Mouse (Mus musculus) MEL (cell line): ENCODE measurements around the gene Abca5. TPM values are rescaled to one million over a fixed set of nuclear protein-coding genes. Genes with fewer than 3 reads are reported as not detected.

Experiments
- DNase-seq: peaks from one replicate; pipeline ENCODE4 v3.0.0; 2011; ENCODE audit warnings: low read depth, low spot score
- H3K27ac ChIP-seq: 2 replicates; pipeline ENCODE4 v1.5.1; 2012; ENCODE audit warnings: low read depth, mild to moderate bottlenecking, control low read depth, low read length, moderate library complexity; ENCODE audit not compliant: control insufficient read depth
- H3K27me3 ChIP-seq, 2 experiments: fragments of 150-350 bp in 1 of 2; sonication (generic) in 1 of 2; 2 replicates each; pipeline ENCODE4 v1.6.1; 2012; ENCODE audit warnings: low read length in 2 of 2, mild to moderate bottlenecking in 2 of 2, improper control_type of control experiment in 1 of 2, moderate library complexity in 1 of 2; ENCODE audit not compliant: insufficient read depth in 2 of 2, control insufficient read depth in 1 of 2
- H3K36me3 ChIP-seq, 2 experiments: 2 replicates each; pipeline ENCODE4 v1.6.1; 2012 to 2014; ENCODE audit warnings: low read length in 2 of 2, improper control_type of control experiment in 1 of 2, inconsistent platforms in 1 of 2, mild to moderate bottlenecking in 1 of 2; ENCODE audit not compliant: insufficient read depth in 2 of 2, control insufficient read depth in 1 of 2
- H3K4me1 ChIP-seq, 2 experiments: fragments of 150-350 bp in 1 of 2; sonication (generic) in 1 of 2; 2 replicates each; pipeline ENCODE4 v1.6.1; 2012; ENCODE audit warnings: low read length in 2 of 2, improper control_type of control experiment in 1 of 2, mild to moderate bottlenecking in 1 of 2; ENCODE audit not compliant: insufficient read depth in 2 of 2, control insufficient read depth in 1 of 2
- H3K4me3 ChIP-seq, 2 experiments: fragments of 150-350 bp in 1 of 2; sonication (generic) in 1 of 2; 2 replicates each; pipeline ENCODE4 v1.5.1; 2012; ENCODE audit warnings: low read depth in 2 of 2, low read length in 2 of 2, mild to moderate bottlenecking in 2 of 2, moderate library complexity in 2 of 2, control low read depth in 1 of 2, improper control_type of control experiment in 1 of 2; ENCODE audit not compliant: control insufficient read depth in 1 of 2, insufficient read depth in 1 of 2
- H3K79me2 ChIP-seq: 2 replicates; pipeline ENCODE4 v1.6.1; 2012; ENCODE audit warnings: mild to moderate bottlenecking, low read length, moderate library complexity; ENCODE audit not compliant: control insufficient read depth, poor library complexity, insufficient read depth
- H3K9ac ChIP-seq: 2 replicates; pipeline ENCODE4 v1.6.1; 2012; ENCODE audit warnings: low read depth, mild to moderate bottlenecking, control low read depth, low read length, moderate library complexity; ENCODE audit not compliant: control insufficient read depth, poor library complexity, severe bottlenecking
- H3K9me3 ChIP-seq: fragments of 150-350 bp; sonication (generic); replicated peaks from 2 replicates; pipeline ENCODE4 v1.6.1; 2012; ENCODE audit warnings: mild to moderate bottlenecking, low read length, improper control_type of control experiment, moderate library complexity; ENCODE audit not compliant: insufficient read depth
- E2F4 ChIP-seq: IDR thresholded peaks from 2 replicates; pipeline ENCODE4 v1.6.1; 2011; ENCODE audit warnings: low read depth, low read length, improper control_type of control experiment, borderline replicate concordance
- EP300 ChIP-seq, 2 experiments: IDR thresholded peaks; 2 replicates each; pipeline ENCODE4 v1.6.1; 2011; ENCODE audit warnings: improper control_type of control experiment in 2 of 2, low read length in 2 of 2, low read depth in 1 of 2, mild to moderate bottlenecking in 1 of 2
- HCFC1 ChIP-seq: IDR thresholded peaks from 2 replicates; pipeline ENCODE4 v1.6.1; 2012; ENCODE audit warnings: low read depth, mild to moderate bottlenecking, inconsistent platforms, low read length, improper control_type of control experiment, moderate library complexity
- MAZ ChIP-seq: IDR thresholded peaks from 2 replicates; pipeline ENCODE4 v1.6.1; 2012; ENCODE audit warnings: low read depth, mild to moderate bottlenecking, inconsistent platforms, low read length, improper control_type of control experiment
- MXI1 ChIP-seq: IDR thresholded peaks from 2 replicates; pipeline ENCODE4 v1.6.1; 2011; ENCODE audit warnings: mild to moderate bottlenecking, low read depth, low read length, improper control_type of control experiment
- MYB ChIP-seq: IDR thresholded peaks from 2 replicates; pipeline ENCODE4 v1.6.1; 2011; ENCODE audit warnings: mild to moderate bottlenecking, low read depth, low read length, improper control_type of control experiment
- NELFE ChIP-seq: IDR thresholded peaks from 2 replicates; pipeline ENCODE4 v1.6.1; 2011; ENCODE audit warnings: low read depth, low read length, improper control_type of control experiment
- POLR2AphosphoS5 ChIP-seq: IDR thresholded peaks from 2 replicates; pipeline ENCODE4 v1.6.1; 2012; ENCODE audit warnings: low read depth, borderline replicate concordance, mild to moderate bottlenecking, inconsistent platforms, low read length, moderate library complexity, mixed read lengths
- RCOR1 ChIP-seq: IDR thresholded peaks from 2 replicates; pipeline ENCODE4 v1.6.1; 2012; ENCODE audit warnings: low read depth, mild to moderate bottlenecking, inconsistent platforms, low read length, improper control_type of control experiment
- SIN3A ChIP-seq: IDR thresholded peaks from 2 replicates; pipeline ENCODE4 v1.6.1; 2012; ENCODE audit warnings: low read length, improper control_type of control experiment, inconsistent platforms
- USF1 ChIP-seq: IDR thresholded peaks from 2 replicates; pipeline ENCODE4 v1.6.1; 2014; ENCODE audit warnings: low read depth, mild to moderate bottlenecking, inconsistent platforms, low read length, improper control_type of control experiment, moderate library complexity
- ZC3H11A ChIP-seq: IDR thresholded peaks from 2 replicates; pipeline ENCODE4 v1.6.1; 2012; ENCODE audit warnings: low read depth, mild to moderate bottlenecking, inconsistent platforms, low read length, improper control_type of control experiment
- ZKSCAN1 ChIP-seq: IDR thresholded peaks from 2 replicates; pipeline ENCODE4 v1.6.1; 2012; ENCODE audit warnings: low read depth, mild to moderate bottlenecking, inconsistent platforms, low read length, improper control_type of control experiment, moderate library complexity
- polyA plus RNA-seq, 2 experiments: library from polyadenylated mRNA; stranded (reverse) in 1 of 2; unstranded in 1 of 2; fragments of >175 nt in 1 of 2; fragments of >200 nt in 1 of 2; gene quantifications; 2 replicates each; pipeline versions ENCODE4 v1.2.1 to v1.2.4; 2012; ENCODE audit warnings: low replicate concordance in 2 of 2, low read depth in 1 of 2; ENCODE audit not compliant: insufficient read length in 2 of 2, insufficient read depth in 1 of 2, missing spikeins in 1 of 2
- total RNA-seq: library from RNA; depleted of rRNA; stranded (reverse); fragments of 300-350 nt; gene quantifications from 2 replicates; pipeline ENCODE4 v1.2.3, GENCODE M21; 2012

Abca5 gene
- total and polyA plus RNA-seq, 3 experiments, result 0.35 to 0.78 TPM; not detected in 1

DNA sequence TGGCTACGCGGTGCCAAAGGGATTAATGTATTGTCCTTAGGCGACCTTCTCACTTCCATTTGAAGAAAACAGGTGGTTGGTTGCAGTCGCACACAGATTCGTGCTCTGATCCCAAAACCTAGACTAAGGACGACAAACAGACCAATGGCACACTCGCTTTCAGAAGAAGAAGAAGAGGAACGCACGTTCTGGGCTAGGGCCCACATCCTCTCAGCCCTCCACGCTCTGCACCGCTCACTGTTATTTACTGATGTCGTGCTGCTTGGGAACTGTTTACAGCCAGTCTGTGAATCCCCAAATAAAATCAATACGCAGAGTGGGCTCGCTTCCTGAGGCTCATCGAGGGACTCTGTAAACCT, 42.8 kb upstream of the Abca5 start:
- H3K79me2 ChIP-seq, result no peaks in the 10 kb centered on the region
- H3K27me3 ChIP-seq, result no peaks in the 10 kb centered on the region
- no peaks in the 10 kb centered on the region for H3K4me1 ChIP-seq
- no peaks in the 10 kb centered on the region for H3K9me3 ChIP-seq
- TF ChIP-seq E2F4, result no peak
- no peak for TF ChIP-seq NELFE
- no peak for TF ChIP-seq MAZ
- no peak for TF ChIP-seq SIN3A
- TF ChIP-seq RCOR1, result no peak
- no peak overlapping the region for H3K9ac ChIP-seq
- H3K4me3 ChIP-seq, result no peak overlapping the region
- H3K36me3 ChIP-seq, result no peaks in the 10 kb centered on the region
- H3K27ac ChIP-seq, result no peak overlapping the region
- DNase-seq, result no peak

DNA sequence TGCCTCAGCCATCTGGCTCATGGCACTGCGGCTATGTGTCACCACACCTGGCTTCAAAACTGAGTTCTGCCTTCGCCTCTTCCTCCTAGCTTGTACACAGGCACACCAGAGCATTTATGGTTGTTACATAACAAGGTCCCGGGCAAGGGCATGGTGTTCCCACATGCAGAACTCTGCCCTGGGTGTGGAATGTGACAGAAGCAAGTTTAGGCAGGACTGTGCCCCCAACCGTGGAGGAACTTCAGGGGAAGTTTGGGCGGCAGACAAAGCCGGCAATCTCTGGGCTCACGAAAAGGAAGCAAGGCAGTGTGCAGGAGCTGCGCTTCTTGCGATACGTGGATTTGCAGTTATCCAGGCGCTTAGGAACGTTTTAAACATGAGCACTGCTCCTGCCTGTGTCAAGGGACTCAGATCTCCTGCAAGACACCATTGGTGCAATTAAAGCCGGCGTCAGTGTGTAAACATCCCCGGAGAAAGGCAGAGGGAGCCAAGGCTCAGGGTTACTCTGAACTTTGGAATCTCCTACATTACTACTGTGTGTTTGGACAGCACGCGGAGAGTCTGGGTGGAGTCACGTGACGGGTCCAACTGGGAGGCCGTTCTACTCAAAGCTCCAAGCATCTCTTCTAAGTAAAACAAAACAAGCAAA, 42.3 kb upstream of the Abca5 start:
- H3K79me2 ChIP-seq, result no peaks in the 10 kb centered on the region
- H3K4me3 ChIP-seq, result peak overlapping the region; percentile 16 to 35; a peak in 2 of 4 replicates
- H3K27me3 ChIP-seq, result no peaks in the 10 kb centered on the region
- no peak overlapping the region for H3K27ac ChIP-seq
- peak; percentile 49 for DNase-seq
- no peaks in the 10 kb centered on the region for H3K4me1 ChIP-seq
- TF ChIP-seq USF1, result peak; percentile 81
- TF ChIP-seq ZKSCAN1, result no peak
- TF ChIP-seq EP300 (IDR thresholded peaks at IDR 0.05; ENCODE audit: low read depth in 1 of 2, low read length in 2 of 2), result no peak
- no peak for TF ChIP-seq POLR2AphosphoS5
- no peaks in the 10 kb centered on the region for H3K36me3 ChIP-seq
- no peaks in the 10 kb centered on the region for H3K9me3 ChIP-seq
- peak overlapping the region; percentile 19; the same call in 1 of the 2 replicates for H3K9ac ChIP-seq

DNA sequence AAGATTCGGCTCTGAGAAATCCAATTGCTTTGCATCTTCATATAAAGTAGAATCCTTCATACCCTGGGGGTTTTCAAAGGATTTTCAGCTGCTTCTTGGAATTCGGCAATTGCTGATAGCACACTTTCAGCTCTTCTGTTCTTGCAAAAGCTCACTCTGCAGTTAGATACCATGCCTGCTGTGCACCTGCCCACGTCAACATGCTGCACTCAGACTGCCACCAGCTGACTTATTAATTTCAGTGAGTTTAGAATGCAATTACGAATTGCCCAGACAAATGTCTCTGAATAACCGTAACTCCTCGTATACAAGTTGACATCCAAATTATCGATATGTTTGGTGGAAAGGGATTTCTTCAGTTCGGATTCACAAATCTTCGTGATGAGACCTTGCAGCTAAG, 36.5 kb upstream of the Abca5 start:
- H3K9me3 ChIP-seq, result no peaks in the 10 kb centered on the region
- no peaks in the 10 kb centered on the region for H3K79me2 ChIP-seq
- DNase-seq, result no peak
- no peak overlapping the region for H3K9ac ChIP-seq
- H3K4me1 ChIP-seq, result no peaks in the 10 kb centered on the region
- H3K4me3 ChIP-seq, result no peak overlapping the region
- H3K27me3 ChIP-seq, result no peaks in the 10 kb centered on the region; a peak in 2 of 4 replicates
- no peak overlapping the region for H3K27ac ChIP-seq
- no peak for TF ChIP-seq MYB
- no peak for TF ChIP-seq HCFC1
- no peak for TF ChIP-seq MXI1
- TF ChIP-seq ZC3H11A, result no peak
- no peaks in the 10 kb centered on the region for H3K36me3 ChIP-seq
